Mouse (Mus musculus): ENCODE measurements around the gene Hoxc4. TPM values are rescaled to one million over a fixed set of nuclear protein-coding genes. Genes with fewer than 3 reads are reported as not detected.

Hoxc4 gene
- polyA plus RNA-seq, 1 experiment: 0.13 TPM

GRCm38 (mm10) chr15:103053210-103053609 is 34.5 kb downstream of the Hoxc4 start:
- TF ChIP-seq CTCF (IDR thresholded peaks at IDR 0.05; ENCODE audit: extremely low read depth, insufficient read depth, insufficient read length, insufficient replicate concordance) (no peak), POLR2A (IDR thresholded peaks at IDR 0.05; ENCODE audit: low read depth, low read length) (no peak)
- DNase-seq (ENCODE audit: low read depth in 1 of 2, low spot score in 2 of 2): no peak
- Histone ChIP-seq H3K27ac (ENCODE audit: insufficient read depth, low read length) (no peak overlapping the region), H3K36me3 (ENCODE audit: control insufficient read depth, insufficient read depth, low read length) (no peaks in the 10 kb centered on the region), H3K27me3 (ENCODE audit: control insufficient read depth, insufficient read depth, low read length) (0 out of 2 replicates have a peak, but pooled peaks cover 2% of the 10 kb centered on the region), H3K4me1 (ENCODE audit: control insufficient read depth, insufficient read depth, insufficient read length) (no peaks in the 10 kb centered on the region), H3K4me3 (ENCODE audit: extremely low read depth, insufficient read depth, insufficient read length) (no peak overlapping the region)

DNA sequence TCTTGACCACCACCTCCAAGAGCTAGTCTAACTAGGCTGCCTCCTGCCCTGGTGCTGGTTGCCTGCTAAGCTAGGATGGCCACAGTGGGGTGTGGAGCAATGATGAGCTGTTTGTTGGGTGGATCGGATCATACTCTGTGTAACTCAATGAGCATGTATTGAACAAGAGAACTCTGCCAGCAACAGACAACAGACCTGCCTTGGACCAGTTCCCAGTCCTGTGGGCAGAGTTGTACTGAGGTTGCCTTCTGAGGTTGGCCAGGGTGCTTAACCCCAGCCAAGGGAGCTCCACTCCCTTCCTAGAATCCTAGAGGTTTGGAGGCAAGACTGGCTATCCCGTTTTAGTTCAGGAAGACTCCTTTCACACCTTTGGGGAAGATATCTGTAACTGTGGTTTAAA is 37.7 kb downstream of the Hoxc4 start:
- Histone ChIP-seq H3K27ac (ENCODE audit: insufficient read depth, low read length) (no peak overlapping the region), H3K27me3 (ENCODE audit: control insufficient read depth, insufficient read depth, low read length) (peaks cover 22% of the 10 kb centered on the region), H3K4me1 (ENCODE audit: control insufficient read depth, insufficient read depth, insufficient read length) (no peaks in the 10 kb centered on the region), H3K4me3 (ENCODE audit: extremely low read depth, insufficient read depth, insufficient read length) (no peak overlapping the region), H3K36me3 (ENCODE audit: control insufficient read depth, insufficient read depth, low read length) (no peaks in the 10 kb centered on the region)
- TF ChIP-seq POLR2A (IDR thresholded peaks at IDR 0.05; ENCODE audit: low read depth, low read length) (no peak), CTCF (IDR thresholded peaks at IDR 0.05; ENCODE audit: extremely low read depth, insufficient read depth, insufficient read length, insufficient replicate concordance) (no peak)
- WGBS: 69% methylated on average over 2 of the region's 2 CpGs
- no peak for DNase-seq (ENCODE audit: low read depth in 1 of 2, low spot score in 2 of 2)

DNA sequence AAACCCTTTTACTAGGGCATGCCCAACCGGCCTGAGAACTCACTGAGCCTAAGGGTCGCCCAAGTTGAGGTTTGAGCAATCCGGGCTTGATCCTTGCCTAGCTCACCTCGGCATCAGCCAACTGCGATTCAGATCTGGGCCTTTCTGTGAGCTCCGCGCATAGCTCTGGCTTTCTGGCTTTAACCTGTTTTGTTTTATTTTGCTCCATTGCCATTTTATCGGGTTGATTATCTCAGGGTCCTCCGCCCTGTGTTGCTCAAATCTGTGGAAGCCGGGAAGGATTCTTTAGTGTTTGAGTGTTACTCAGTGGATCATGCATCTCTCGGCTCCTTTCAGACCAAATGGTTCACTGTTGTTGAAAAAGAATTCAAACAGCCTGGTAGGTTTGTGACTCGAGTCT is 40.0 kb downstream of the Hoxc4 start:
- no peak overlapping the region for H3K4me3 ChIP-seq (ENCODE audit: extremely low read depth, insufficient read depth, insufficient read length)
- no peak for DNase-seq (ENCODE audit: low read depth in 1 of 2, low spot score in 2 of 2)
- no peaks in the 10 kb centered on the region for H3K36me3 ChIP-seq (ENCODE audit: control insufficient read depth, insufficient read depth, low read length)
- no peak overlapping the region for H3K27ac ChIP-seq (ENCODE audit: insufficient read depth, low read length)
- peaks cover 23% of the 10 kb centered on the region for H3K27me3 ChIP-seq (ENCODE audit: control insufficient read depth, insufficient read depth, low read length)
- no peaks in the 10 kb centered on the region for H3K4me1 ChIP-seq (ENCODE audit: control insufficient read depth, insufficient read depth, insufficient read length)
- WGBS: 24% methylated on average over 12 of the region's 12 CpGs
- TF ChIP-seq POLR2A (IDR thresholded peaks at IDR 0.05; ENCODE audit: low read depth, low read length) (no peak), CTCF (IDR thresholded peaks at IDR 0.05; ENCODE audit: extremely low read depth, insufficient read depth, insufficient read length, insufficient replicate concordance) (no peak)

GRCm38 (mm10) chr15:103059393-103059992 is 40.8 kb downstream of the Hoxc4 start:
- TF ChIP-seq CTCF (IDR thresholded peaks at IDR 0.05; ENCODE audit: extremely low read depth, insufficient read depth, insufficient read length, insufficient replicate concordance) (no peak), POLR2A (IDR thresholded peaks at IDR 0.05; ENCODE audit: low read depth, low read length) (no peak)
- WGBS: 8% methylated on average over 21 of the region's 21 CpGs
- Histone ChIP-seq H3K36me3 (ENCODE audit: control insufficient read depth, insufficient read depth, low read length) (no peaks in the 10 kb centered on the region), H3K4me3 (ENCODE audit: extremely low read depth, insufficient read depth, insufficient read length) (no peak overlapping the region), H3K4me1 (ENCODE audit: control insufficient read depth, insufficient read depth, insufficient read length) (no peaks in the 10 kb centered on the region), H3K27ac (ENCODE audit: insufficient read depth, low read length) (no peak overlapping the region), H3K27me3 (ENCODE audit: control insufficient read depth, insufficient read depth, low read length) (peaks cover 23% of the 10 kb centered on the region)
- no peak for DNase-seq (ENCODE audit: low read depth in 1 of 2, low spot score in 2 of 2)

DNA sequence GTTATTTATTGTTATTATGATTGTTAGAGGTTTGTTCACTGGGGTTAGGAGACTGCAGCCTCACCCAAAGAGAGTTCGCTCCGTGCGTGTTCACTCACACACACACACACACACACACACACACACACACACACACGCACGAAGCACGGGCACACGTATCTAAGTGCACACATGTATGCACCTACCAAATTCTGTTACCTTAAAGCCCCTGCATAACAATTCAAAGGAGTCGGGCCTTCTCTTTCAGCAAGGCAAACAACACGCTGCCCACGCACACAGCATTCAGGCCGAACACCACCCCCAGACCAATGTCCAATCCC is 41.2 kb downstream of the Hoxc4 start:
- DNase-seq (ENCODE audit: low read depth in 1 of 2, low spot score in 2 of 2): no peak
- Histone ChIP-seq H3K27me3 (ENCODE audit: control insufficient read depth, insufficient read depth, low read length) (peaks cover 23% of the 10 kb centered on the region), H3K27ac (ENCODE audit: insufficient read depth, low read length) (no peak overlapping the region), H3K36me3 (ENCODE audit: control insufficient read depth, insufficient read depth, low read length) (no peaks in the 10 kb centered on the region), H3K4me1 (ENCODE audit: control insufficient read depth, insufficient read depth, insufficient read length) (no peaks in the 10 kb centered on the region), H3K4me3 (ENCODE audit: extremely low read depth, insufficient read depth, insufficient read length) (no peak overlapping the region)
- TF ChIP-seq POLR2A (IDR thresholded peaks at IDR 0.05; ENCODE audit: low read depth, low read length): no peak
- no peak for TF ChIP-seq CTCF (IDR thresholded peaks at IDR 0.05; ENCODE audit: extremely low read depth, insufficient read depth, insufficient read length, insufficient replicate concordance)
- WGBS: 35% methylated on average over 11 of the region's 11 CpGs

DNA sequence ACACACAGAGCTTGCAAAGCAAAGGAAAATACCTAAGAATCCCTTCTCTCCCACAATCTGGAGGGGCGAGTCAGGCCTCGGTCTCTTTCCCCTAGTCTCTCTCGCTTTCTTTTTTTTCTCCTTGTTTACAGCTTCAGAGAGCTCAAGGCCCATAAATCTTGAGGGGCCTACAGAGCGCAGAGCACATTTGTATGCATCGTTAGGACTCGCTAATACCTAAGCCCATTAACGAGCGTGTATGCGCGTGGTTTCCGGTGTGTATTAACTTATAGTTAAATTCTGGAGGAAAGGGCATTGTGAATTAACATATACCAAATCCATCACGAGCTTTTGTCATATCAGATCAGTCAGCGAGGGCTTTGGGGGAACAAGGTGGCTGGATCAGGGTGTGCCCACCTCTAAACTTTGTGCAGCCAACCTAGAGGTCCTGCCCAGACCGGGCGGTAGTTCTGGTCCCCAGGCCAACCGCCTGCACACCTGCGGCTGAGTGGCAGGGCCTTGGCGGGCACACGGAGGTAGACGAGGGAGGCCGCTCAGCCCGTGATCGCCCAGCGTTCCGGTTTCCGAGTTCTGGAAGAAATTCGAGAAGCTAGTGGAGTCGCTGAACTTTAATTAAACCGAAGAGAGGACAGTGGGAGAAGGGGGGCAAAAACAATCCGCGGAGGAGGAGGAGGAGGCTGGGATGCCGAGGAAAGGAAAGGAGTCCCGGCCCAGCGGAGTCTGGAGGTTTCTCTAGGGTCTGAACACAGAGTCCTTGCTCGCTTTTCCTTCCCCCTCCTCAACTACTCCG is 41.8 kb downstream of the Hoxc4 start:
- Histone ChIP-seq H3K36me3 (ENCODE audit: control insufficient read depth, insufficient read depth, low read length) (no peaks in the 10 kb centered on the region), H3K27me3 (ENCODE audit: control insufficient read depth, insufficient read depth, low read length) (peaks cover 23% of the 10 kb centered on the region), H3K4me3 (ENCODE audit: extremely low read depth, insufficient read depth, insufficient read length) (no peak overlapping the region), H3K4me1 (ENCODE audit: control insufficient read depth, insufficient read depth, insufficient read length) (no peaks in the 10 kb centered on the region), H3K27ac (ENCODE audit: insufficient read depth, low read length) (no peak overlapping the region)
- WGBS: 6% methylated on average over 36 of the region's 36 CpGs
- no peak for TF ChIP-seq CTCF (IDR thresholded peaks at IDR 0.05; ENCODE audit: extremely low read depth, insufficient read depth, insufficient read length, insufficient replicate concordance)
- no peak for TF ChIP-seq POLR2A (IDR thresholded peaks at IDR 0.05; ENCODE audit: low read depth, low read length)
- DNase-seq (ENCODE audit: low read depth in 1 of 2, low spot score in 2 of 2): no peak

Data from spleen, adult 2 months (tissue).